Mouse (Mus musculus) cerebellum, postnatal 25 days (tissue): ENCODE data around the gene Brap.

Source experiments
- DNase-seq, 2 experiments: peaks; one replicate each; pipeline ENCODE4 v3.0.0; 2021; ENCODE audit warnings: mixed read lengths in 2 of 2

Gene Brap

DNA sequence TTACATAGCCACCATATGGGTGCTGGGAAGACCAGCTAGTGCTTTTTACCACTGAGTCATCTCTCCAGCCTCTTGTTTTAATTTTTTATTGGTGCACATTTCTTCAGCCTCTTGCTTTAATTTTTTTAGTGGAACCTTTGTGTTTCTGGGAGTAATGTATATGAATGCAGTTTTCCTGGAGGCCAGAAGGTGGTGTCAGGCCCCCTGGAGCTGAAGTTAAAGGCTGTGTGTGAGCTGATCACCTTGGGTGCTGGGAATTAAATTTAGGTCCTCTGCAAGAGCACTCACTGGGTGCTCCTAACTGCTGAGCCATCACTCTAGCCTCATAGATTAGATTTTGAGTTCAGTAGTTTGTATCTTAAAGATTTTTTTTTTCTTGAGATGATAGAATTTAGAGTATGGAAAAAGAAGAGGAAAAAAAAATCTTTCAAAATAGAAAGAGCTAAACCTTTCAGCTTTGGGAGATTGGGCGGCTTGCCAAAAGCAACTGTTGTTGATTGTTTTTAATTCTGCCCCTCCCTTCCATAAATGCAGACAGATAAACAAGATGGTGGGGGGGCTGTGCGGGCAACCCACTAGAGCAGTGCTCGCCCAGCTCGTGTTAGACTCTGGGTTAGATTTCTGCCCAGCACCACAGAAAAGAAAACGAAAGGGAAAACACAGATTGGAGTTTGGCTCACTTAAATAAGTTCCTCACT, 60.7 kb downstream of the Brap start:
- peak in 1 of 2 experiments; percentile 43 for DNase-seq

DNA sequence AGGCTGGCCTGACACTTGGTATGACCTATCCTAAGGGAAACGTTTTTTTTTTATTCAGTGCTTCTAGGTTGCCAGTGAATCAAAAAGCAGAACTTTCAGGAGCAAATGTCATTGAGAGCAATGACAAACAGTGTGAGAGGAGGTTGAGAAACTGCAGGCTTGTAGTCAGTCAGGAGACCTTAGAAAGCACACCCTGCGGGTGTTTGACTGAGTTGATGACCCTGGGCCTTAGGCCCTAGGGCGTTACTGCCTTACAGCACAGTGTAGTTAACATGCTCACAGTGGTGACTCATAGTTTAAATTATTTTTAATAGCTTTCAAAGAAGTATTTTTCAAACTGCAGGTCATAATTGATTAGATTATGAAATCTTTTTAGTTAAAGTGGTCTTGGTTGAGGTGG, 61.5 kb downstream of the Brap start:
- no peak for DNase-seq

DNA sequence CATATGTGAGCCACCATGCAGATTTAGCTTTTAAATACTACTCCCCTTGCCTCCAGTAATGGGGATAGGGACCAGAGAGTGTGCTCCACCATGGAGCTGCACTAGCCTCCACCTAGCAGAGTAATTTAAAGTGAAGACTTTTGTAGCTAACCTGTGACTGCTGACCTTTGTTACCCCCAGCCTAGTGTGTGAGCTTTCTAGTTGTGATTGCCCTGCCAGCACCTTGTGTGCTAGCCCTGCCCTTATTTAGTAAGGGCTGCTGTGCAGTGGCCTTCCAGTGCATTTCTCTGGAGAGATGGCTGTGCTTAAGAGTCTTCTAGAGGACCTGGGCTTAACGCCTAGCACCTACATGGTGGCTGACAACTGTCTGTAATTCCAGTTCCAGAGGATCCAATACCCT, 64.3 kb downstream of the Brap start:
- DNase-seq = no peak

DNA sequence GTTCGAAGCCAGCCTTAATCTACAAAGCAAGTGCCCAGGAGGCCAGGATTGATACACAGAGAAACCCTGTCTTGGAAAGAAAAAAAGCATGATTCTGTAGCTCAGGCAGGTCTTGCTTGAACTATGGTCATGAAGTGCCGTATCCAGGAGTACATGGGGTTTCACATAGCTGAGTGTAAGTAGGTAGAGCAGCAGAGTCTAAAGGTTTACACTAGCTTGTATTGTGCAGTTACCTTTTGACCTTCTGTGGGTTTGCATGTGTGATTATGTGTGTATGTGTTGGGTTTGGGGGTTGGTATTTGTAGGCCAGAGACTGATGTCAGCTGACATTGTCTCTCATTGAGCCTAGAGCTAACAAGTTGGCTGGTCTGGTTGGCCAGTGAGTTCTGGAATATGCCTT, 69.7 kb downstream of the Brap start:
- DNase-seq = no peak

DNA sequence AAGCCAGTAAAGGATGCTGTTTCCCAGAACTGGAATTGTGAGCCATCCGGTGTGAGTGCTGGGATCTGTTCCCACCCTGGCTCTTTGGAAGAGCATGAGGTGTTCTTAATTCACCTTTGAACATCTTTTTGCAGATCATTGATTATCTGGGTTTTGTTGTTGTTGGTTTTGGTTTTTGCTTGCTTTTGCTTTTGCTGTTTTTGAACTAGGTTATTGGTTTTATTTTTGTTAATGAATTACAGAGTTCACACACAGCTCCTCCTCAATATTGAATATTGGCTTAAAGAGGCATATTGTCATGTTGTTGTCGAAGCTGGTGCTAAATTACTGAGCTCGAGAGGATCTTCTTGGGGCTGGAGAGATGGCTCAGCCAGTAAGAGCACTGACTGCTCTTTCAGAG, 76.3 kb downstream of the Brap start:
- no peak for DNase-seq
